Mouse (Mus musculus): Measurements from ENCODE around the gene 1700001P01Rik. TPM values are rescaled to one million over a fixed set of nuclear protein-coding genes. Genes with fewer than 3 reads are reported as not detected.

Gene 1700001P01Rik
- 0.43 and 0.74 TPM in 2 replicates for polyA plus RNA-seq (2016; fragmentation: Nextera tagmentation; extraction: Ambion mirVana)

DNA sequence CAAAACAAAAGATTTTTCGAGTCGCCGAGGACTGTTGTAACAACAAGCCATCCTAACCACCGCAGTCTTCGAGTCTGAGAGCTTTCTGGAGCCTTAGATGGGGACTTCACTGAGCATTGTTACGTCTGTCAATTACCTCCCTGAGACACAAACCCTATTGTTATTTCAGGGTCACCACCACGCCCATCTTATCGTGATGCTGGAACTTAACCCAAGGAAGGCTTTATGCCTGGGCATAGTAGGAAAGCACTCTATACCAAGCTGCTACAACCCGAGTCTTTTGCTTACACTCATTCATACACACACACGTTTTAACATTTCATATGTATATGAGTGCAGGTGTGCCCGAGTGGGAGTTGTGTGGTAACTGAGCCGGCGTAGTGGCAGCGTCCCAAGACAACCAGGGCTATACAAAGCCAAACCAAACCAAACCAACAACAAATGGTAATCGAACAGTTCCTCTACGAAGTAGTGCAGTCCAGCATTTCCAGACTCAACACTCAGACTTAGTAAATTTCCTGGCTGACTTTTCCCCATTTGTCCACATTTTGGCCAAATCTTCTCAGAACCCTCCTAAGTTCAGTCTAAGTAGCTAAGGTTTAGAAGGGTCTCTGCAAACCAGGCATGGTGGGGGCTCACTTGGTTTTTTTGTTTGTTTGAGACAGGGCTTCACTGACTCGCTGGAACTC is at the start of gene 1700001P01Rik:
TSS of gene 1700001P01Rik (minus strand) at position 111 of the 689 bp plus-strand sequence.
- no peak for DNase-seq (ENCODE audit: low spot score)
- no peak within 1 kb of the TSS for H3K4me3 ChIP-seq
- 57% methylated on average over 17 of the region's 17 CpGs for WGBS

DNA sequence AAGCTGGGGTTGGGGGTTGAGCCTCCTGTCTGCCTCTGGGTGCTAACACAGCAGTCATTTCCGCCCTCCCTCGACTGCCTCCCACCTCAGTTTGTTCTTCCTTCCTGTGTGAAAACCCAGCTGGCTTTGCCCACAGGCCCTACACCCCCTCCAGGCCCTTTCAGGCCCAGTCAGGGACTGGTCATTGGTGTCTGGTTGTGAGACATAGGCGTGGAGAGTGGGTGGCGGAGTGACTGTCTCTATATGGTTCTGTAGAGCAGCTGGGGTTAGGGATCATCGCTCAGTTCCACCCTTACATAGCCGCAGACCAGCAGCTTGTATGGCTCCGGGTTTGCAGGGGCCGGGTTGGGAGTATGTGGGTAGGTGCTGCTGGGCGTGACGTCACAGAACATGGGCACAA is 49.6 kb upstream of the 1700001P01Rik start:
- Histone ChIP-seq H3K27me3 (ENCODE audit: low read depth, poor library complexity, severe bottlenecking) (no peaks in the 10 kb centered on the region), H3K4me1 (peaks cover 10% of the 10 kb centered on the region; the same call in 1 of the 2 replicates), H3K9me3 (replicated peaks) (no peaks in the 10 kb centered on the region), H3K4me3 (no peak overlapping the region), H3K36me3 (peaks cover 95% of the 10 kb centered on the region), H3K27ac (no peak overlapping the region)
- 81% methylated on average over 10 of the region's 10 CpGs for WGBS
- DNase-seq (ENCODE audit: low spot score) = no peak

More for the DNA sequence above, at the start of gene 1700001P01Rik:
- H3K27me3 ChIP-seq (ENCODE audit: low read depth, poor library complexity, severe bottlenecking) = no peaks in the 10 kb centered on the region
- H3K9me3 ChIP-seq (replicated peaks) = no peaks in the 10 kb centered on the region
- H3K27ac ChIP-seq = no peak within 1 kb of the TSS
- H3K4me1 ChIP-seq = peaks cover 12% of the 10 kb centered on the region
- H3K36me3 ChIP-seq = peaks cover 62% of the 10 kb centered on the region

DNA sequence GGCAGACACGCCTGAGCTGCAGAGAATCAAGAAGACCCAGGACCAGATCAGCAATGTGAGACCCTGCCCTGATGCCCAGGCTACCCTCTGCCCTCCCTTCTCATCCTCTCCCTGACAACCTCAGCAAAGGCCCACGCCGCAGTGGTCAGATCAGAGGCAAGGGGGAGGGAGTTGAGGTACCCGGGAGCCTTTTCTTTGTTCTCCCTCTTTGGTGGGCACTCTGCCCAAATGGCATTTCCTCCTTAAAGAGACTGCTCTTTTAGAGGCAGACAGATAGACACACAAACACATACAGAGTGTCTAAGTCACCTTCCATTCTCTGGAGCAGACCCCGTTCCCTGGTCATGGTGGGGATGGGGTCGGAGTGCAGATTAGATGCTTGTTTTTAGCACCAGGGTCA is 49.2 kb upstream of the 1700001P01Rik start:
- no peak overlapping the region; the same call in 1 of the 2 replicates for H3K27ac ChIP-seq
- H3K36me3 ChIP-seq = peaks cover 95% of the 10 kb centered on the region
- 77% methylated on average over 6 of the region's 6 CpGs for WGBS

DNA sequence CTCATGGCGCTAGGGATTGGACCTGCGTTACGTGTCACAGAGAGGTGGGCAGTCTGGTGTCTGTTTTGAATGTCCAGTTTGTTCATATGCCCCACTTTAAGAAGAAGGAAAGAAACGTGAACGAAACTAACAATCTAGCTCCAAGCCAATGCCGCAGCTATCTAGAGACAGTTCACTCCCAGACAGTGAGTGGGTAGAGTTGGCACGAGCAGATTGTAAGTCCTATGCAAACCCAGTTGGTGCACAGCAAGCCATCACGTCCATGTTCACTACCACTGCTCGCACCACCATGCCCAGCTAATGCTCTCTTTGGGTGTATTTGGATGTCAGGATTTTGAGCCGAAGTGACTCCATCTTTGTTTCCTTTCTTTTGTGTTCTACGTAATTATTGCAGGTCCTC is 48.5 kb upstream of the 1700001P01Rik start:
- no peaks in the 10 kb centered on the region for H3K27me3 ChIP-seq (ENCODE audit: low read depth, poor library complexity, severe bottlenecking)
- peaks cover 95% of the 10 kb centered on the region for H3K36me3 ChIP-seq
- 97% methylated on average over 11 of the region's 11 CpGs for WGBS
- no peak overlapping the region for H3K4me3 ChIP-seq
- DNase-seq (ENCODE audit: low spot score) = no peak
- no peak overlapping the region for H3K27ac ChIP-seq
- H3K9me3 ChIP-seq (replicated peaks) = no peaks in the 10 kb centered on the region
- H3K4me1 ChIP-seq = peaks cover 19% of the 10 kb centered on the region

More for the DNA sequence above, 49.2 kb upstream of the 1700001P01Rik start:
- H3K4me3 ChIP-seq = no peak overlapping the region
- H3K9me3 ChIP-seq (replicated peaks) = no peaks in the 10 kb centered on the region
- H3K27me3 ChIP-seq (ENCODE audit: low read depth, poor library complexity, severe bottlenecking) = no peaks in the 10 kb centered on the region
- no peak for DNase-seq (ENCODE audit: low spot score)
- peaks cover 12% of the 10 kb centered on the region for H3K4me1 ChIP-seq

- 75% methylated on average over 20 of the region's 20 CpGs for WGBS
- Histone ChIP-seq H3K36me3 (peaks cover 91% of the 10 kb centered on the region), H3K27ac (no peak overlapping the region), H3K27me3 (ENCODE audit: low read depth, poor library complexity, severe bottlenecking) (no peaks in the 10 kb centered on the region), H3K4me1 (peaks cover 31% of the 10 kb centered on the region), H3K9me3 (replicated peaks) (no peaks in the 10 kb centered on the region), H3K4me3 (no peak overlapping the region)
- DNase-seq (ENCODE audit: low spot score) = no peak
Measured at GRCm38 (mm10) chr11:97822840-97823603, 47.3 kb upstream of the 1700001P01Rik start.

- no peak for DNase-seq (ENCODE audit: low spot score)
- peaks cover 46% of the 10 kb centered on the region for H3K4me1 ChIP-seq
- no peak overlapping the region for H3K27ac ChIP-seq
- WGBS = 93% methylated on average over 8 of the region's 8 CpGs
- H3K4me3 ChIP-seq = no peak overlapping the region
- H3K27me3 ChIP-seq (ENCODE audit: low read depth, poor library complexity, severe bottlenecking) = no peaks in the 10 kb centered on the region
- H3K36me3 ChIP-seq = peaks cover 87% of the 10 kb centered on the region
- no peaks in the 10 kb centered on the region for H3K9me3 ChIP-seq (replicated peaks)
Measured at GRCm38 (mm10) chr11:97821401-97822064, 45.8 kb upstream of the 1700001P01Rik start.

GRCm38 (mm10) chr11:97820840-97821239 is 45.1 kb upstream of the 1700001P01Rik start:
- Histone ChIP-seq H3K9me3 (replicated peaks) (no peaks in the 10 kb centered on the region), H3K4me1 (peaks cover 53% of the 10 kb centered on the region), H3K27me3 (ENCODE audit: low read depth, poor library complexity, severe bottlenecking) (no peaks in the 10 kb centered on the region), H3K4me3 (no peak overlapping the region), H3K27ac (no peak overlapping the region), H3K36me3 (peaks cover 87% of the 10 kb centered on the region)
- DNase-seq (ENCODE audit: low spot score) = no peak
- 74% methylated on average over 4 of the region's 4 CpGs for WGBS

DNA sequence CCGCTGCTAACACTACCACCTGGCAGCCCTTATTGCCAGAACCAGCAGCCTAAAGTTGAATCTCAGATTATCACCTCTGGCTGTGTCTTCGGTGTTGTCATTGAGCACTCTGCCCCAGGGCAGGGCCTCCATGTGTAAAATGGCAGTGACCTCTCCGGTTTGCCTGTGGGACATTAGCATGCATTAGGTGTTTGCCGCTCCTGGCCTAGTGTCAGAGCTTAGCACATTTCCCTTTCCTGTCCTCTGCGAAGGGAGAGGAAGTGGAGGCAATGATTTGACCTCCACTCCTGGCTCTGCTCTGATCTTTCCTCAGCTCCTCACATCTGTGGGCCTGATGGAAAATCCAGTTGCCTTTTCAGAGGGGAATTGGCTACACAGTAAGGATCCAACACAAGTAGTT is 44.2 kb upstream of the 1700001P01Rik start:
- H3K9me3 ChIP-seq (replicated peaks) = no peaks in the 10 kb centered on the region
- 59% methylated on average over 5 of the region's 5 CpGs for WGBS

GRCm38 (mm10) chr11:97819102-97819501 is 43.4 kb upstream of the 1700001P01Rik start:
- DNase-seq (ENCODE audit: low spot score) = no peak
- H3K4me1 ChIP-seq = peaks cover 70% of the 10 kb centered on the region
- peaks cover 87% of the 10 kb centered on the region for H3K36me3 ChIP-seq
- no peaks in the 10 kb centered on the region for H3K9me3 ChIP-seq (replicated peaks)
- H3K27ac ChIP-seq = peak overlapping the region; percentile 94
- no peak overlapping the region for H3K4me3 ChIP-seq
- no peaks in the 10 kb centered on the region for H3K27me3 ChIP-seq (ENCODE audit: low read depth, poor library complexity, severe bottlenecking)
- WGBS = 65% methylated on average over 4 of the region's 4 CpGs

More for the DNA sequence above, 44.2 kb upstream of the 1700001P01Rik start:
- peaks cover 62% of the 10 kb centered on the region for H3K4me1 ChIP-seq
- H3K36me3 ChIP-seq = peaks cover 87% of the 10 kb centered on the region
- DNase-seq (ENCODE audit: low spot score) = no peak
- H3K27ac ChIP-seq = peak overlapping the region; percentile 94; the same call in 1 of the 2 replicates
- H3K27me3 ChIP-seq (ENCODE audit: low read depth, poor library complexity, severe bottlenecking) = no peaks in the 10 kb centered on the region
- no peak overlapping the region for H3K4me3 ChIP-seq

DNA sequence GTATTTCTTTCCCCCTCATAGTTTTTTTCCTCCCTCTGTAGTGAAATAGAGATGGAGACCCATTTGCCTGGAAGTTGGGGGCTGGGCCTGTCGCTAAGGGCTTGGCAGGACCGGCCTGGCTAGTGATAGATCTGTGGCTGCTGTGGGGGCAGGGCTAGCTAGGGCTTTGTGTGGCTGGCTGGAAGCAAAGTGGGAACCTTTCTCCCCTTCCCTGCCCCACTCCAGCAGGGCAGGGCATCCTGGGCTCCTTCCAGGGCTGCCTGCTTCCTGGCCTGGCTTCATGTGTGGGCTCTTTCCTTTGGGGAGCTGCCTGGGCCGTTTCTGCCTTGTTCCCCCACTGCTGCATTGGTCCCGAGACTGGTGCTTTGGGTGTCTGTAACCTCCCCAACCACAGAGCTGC is 42.9 kb upstream of the 1700001P01Rik start:
- DNase-seq (ENCODE audit: low spot score) = peak; percentile 74
- Histone ChIP-seq H3K4me1 (peaks cover 75% of the 10 kb centered on the region), H3K27ac (peak overlapping the region; percentile 94), H3K27me3 (ENCODE audit: low read depth, poor library complexity, severe bottlenecking) (no peaks in the 10 kb centered on the region), H3K4me3 (peak overlapping the region; percentile 29), H3K9me3 (replicated peaks) (no peaks in the 10 kb centered on the region), H3K36me3 (peaks cover 88% of the 10 kb centered on the region)
- 7% methylated on average over 4 of the region's 4 CpGs for whole genome bisulfite sequencing

- Histone ChIP-seq H3K9me3 (replicated peaks) (no peaks in the 10 kb centered on the region), H3K4me1 (peaks cover 81% of the 10 kb centered on the region), H3K27ac (peak overlapping the region; percentile 94), H3K27me3 (ENCODE audit: low read depth, poor library complexity, severe bottlenecking) (no peaks in the 10 kb centered on the region), H3K36me3 (peaks cover 90% of the 10 kb centered on the region), H3K4me3 (peak overlapping the region; percentile 29; the same call in 1 of the 2 replicates)
- 51% methylated on average over 6 of the region's 6 CpGs for WGBS
- no peak for DNase-seq (ENCODE audit: low spot score)
Measured at GRCm38 (mm10) chr11:97818003-97818402, 42.3 kb upstream of the 1700001P01Rik start.

GRCm38 (mm10) chr11:97817379-97817778 is 41.7 kb upstream of the 1700001P01Rik start:
- Histone ChIP-seq H3K27me3 (ENCODE audit: low read depth, poor library complexity, severe bottlenecking) (no peaks in the 10 kb centered on the region), H3K9me3 (replicated peaks) (no peaks in the 10 kb centered on the region), H3K4me1 (peaks cover 84% of the 10 kb centered on the region), H3K27ac (peak overlapping the region; percentile 94), H3K36me3 (peaks cover 90% of the 10 kb centered on the region), H3K4me3 (peak overlapping the region; percentile 14)
- WGBS = 32% methylated on average over 5 of the region's 5 CpGs
- DNase-seq (ENCODE audit: low spot score) = no peak
